Mouse (Mus musculus): Measurements from ENCODE around the gene Rrp9.

GRCm38 (mm10) chr9:106436566-106436965 is 39.2 kb upstream of the Rrp9 start:
- no peak for TF ChIP-seq CTCF (IDR thresholded peaks at IDR 0.05; ENCODE audit: low read depth)
- no peak for TF ChIP-seq EP300 (IDR thresholded peaks at IDR 0.05; ENCODE audit: low read depth)

Measured in heart, postnatal 0 days (tissue).